21 mouse cellular contexts compared by ENCODE assay signal in the genomic region with DNA sequence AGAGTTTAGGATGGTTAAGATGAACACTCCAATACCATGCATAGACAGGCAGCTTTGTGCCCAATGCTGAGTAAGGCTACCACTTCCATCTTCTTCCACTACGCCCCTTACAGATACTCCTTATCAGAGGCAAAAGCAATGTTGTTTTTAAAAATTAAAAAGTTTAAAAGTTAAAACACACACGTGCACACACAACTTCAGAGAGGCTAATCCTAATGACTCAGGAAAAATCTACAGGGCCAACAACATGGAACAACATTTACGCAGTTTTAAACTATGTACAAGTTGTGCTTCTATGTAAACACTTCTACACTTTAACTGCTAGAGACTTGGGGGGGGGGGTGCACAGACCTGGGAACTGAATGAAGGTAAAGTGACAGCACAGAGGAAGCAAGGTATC. TPM values are rescaled to one million over a fixed set of nuclear protein-coding genes. Genes with fewer than 3 reads are reported as not detected.
DNase-seq lines count a peak whose midpoint lies in the region; ATAC-seq and TF ChIP-seq lines count a peak whose summit lies in the region.
"Had no signal": no experiment of that assay in that cellular context is flagged by ENCODE, and none has a peak within 500 bp of the region (broad histone marks: within the 10 kb centered on the region; RNA-seq: fewer than 3 reads in every experiment).

No protein-coding gene starts in this region.

- H3K36me3 ChIP-seq in heart, embryonic 13.5 days = peaks cover 25% of the 10 kb centered on the region
- H3K36me3 ChIP-seq in lung, embryonic 14.5 days (ENCODE audit: insufficient read depth) = peaks cover 25% of the 10 kb centered on the region
- peaks cover 16 to 64% of the 10 kb centered on the region in 2 experiments for H3K36me3 ChIP-seq in MEL (ENCODE audit: control insufficient read depth in 1 of 2, insufficient read depth in 2 of 2, low read length in 2 of 2)
- peaks cover 3% of the 10 kb centered on the region; the same call in 1 of the 2 replicates for H3K36me3 ChIP-seq in liver, postnatal 0 days (replicated peaks; ENCODE audit: insufficient read depth, low read length)
- 0 out of 2 replicates have a peak, but pooled peaks cover 2% of the 10 kb centered on the region for H3K36me3 ChIP-seq in midbrain, embryonic 11.5 days (ENCODE audit: control insufficient read depth, insufficient read depth, low read length)
- H3K36me3 ChIP-seq: hindbrain, embryonic 15.5 days; intestine, embryonic 15.5 days had no signal

- no peak for TF ChIP-seq POLR2A in MEL (IDR thresholded peaks at IDR 0.05; ENCODE audit: control insufficient read depth in 1 of 2, insufficient read depth in 1 of 2, low read depth in 1 of 2, low read length in 2 of 2, poor library complexity in 1 of 2)

- intact Hi-C loops in heart, postnatal 25 days (cut with DNase I) = no loop called here

- 0 out of 2 replicates have a peak overlapping the region, but pooled peaks have one; percentile 26 for H3K27ac ChIP-seq in heart, embryonic 13.5 days (replicated peaks)
- H3K27ac ChIP-seq in lung, embryonic 14.5 days (ENCODE audit: low read depth) = no peak overlapping the region
- H3K27ac ChIP-seq in MEL (ENCODE audit: control insufficient read depth, low read depth, low read length) = no peak overlapping the region
- H3K27ac ChIP-seq in liver, postnatal 0 days (ENCODE audit: low read depth) = 0 out of 2 replicates have a peak overlapping the region, but pooled peaks have one; percentile 46
- no peak overlapping the region for H3K27ac ChIP-seq in midbrain, embryonic 11.5 days (ENCODE audit: low read depth, low read length)
- H3K27ac ChIP-seq: heart, adult 2 months; hindbrain, embryonic 15.5 days; intestine, embryonic 15.5 days; midbrain, embryonic 10.5 days; neural tube, embryonic 12.5 days had no signal

- H3K9me3 ChIP-seq in heart, embryonic 13.5 days = no peaks in the 10 kb centered on the region
- H3K9me3 ChIP-seq in lung, embryonic 14.5 days (ENCODE audit: low read depth, low read length) = no peaks in the 10 kb centered on the region
- H3K9me3 ChIP-seq in MEL (replicated peaks; ENCODE audit: insufficient read depth, low read length) = no peaks in the 10 kb centered on the region
- no peaks in the 10 kb centered on the region for H3K9me3 ChIP-seq in liver, postnatal 0 days (ENCODE audit: low read length)
- no peaks in the 10 kb centered on the region for H3K9me3 ChIP-seq in midbrain, embryonic 11.5 days (ENCODE audit: control insufficient read depth, low read length)
- H3K9me3 ChIP-seq: hindbrain, embryonic 15.5 days; intestine, embryonic 15.5 days; midbrain, embryonic 10.5 days; neural tube, embryonic 12.5 days had no signal

- no peak for TF ChIP-seq RAD21 in MEL (IDR thresholded peaks at IDR 0.05; ENCODE audit: low read depth, low read length)

- peak overlapping the region; percentile 96 for H3K4me2 ChIP-seq in heart, embryonic 13.5 days
- peak overlapping the region; percentile 21; the same call in 1 of the 2 replicates for H3K4me2 ChIP-seq in lung, embryonic 14.5 days
- H3K4me2 ChIP-seq in liver, postnatal 0 days (ENCODE audit: low read depth, low read length) = no peak overlapping the region
- H3K4me2 ChIP-seq in midbrain, embryonic 11.5 days = no peak overlapping the region
- H3K4me2 ChIP-seq: hindbrain, embryonic 15.5 days; intestine, embryonic 15.5 days; neural tube, embryonic 12.5 days had no signal

- H3K79me2 ChIP-seq in MEL (ENCODE audit: control insufficient read depth, insufficient read depth, low read length, poor library complexity) = peaks cover 91% of the 10 kb centered on the region

- peak in 1 of 2 experiments; percentile 17; a peak in 1 of 4 replicates for TF ChIP-seq EP300 in MEL (IDR thresholded peaks at IDR 0.05; ENCODE audit: low read depth in 1 of 2, low read length in 2 of 2)
- no peak for TF ChIP-seq EP300 in liver, postnatal 0 days (IDR thresholded peaks at IDR 0.05; ENCODE audit: low read depth)

- peaks cover 79% of the 10 kb centered on the region for H3K4me1 ChIP-seq in heart, embryonic 13.5 days
- H3K4me1 ChIP-seq in lung, embryonic 14.5 days (ENCODE audit: insufficient read depth) = peaks cover 29% of the 10 kb centered on the region
- H3K4me1 ChIP-seq in MEL (ENCODE audit: control insufficient read depth in 1 of 2, insufficient read depth in 2 of 2, low read length in 2 of 2) = peaks cover 34 to 46% of the 10 kb centered on the region in 2 experiments
- peaks cover 77% of the 10 kb centered on the region for H3K4me1 ChIP-seq in liver, postnatal 0 days (ENCODE audit: insufficient read depth)
- peaks cover 29% of the 10 kb centered on the region for H3K4me1 ChIP-seq in midbrain, embryonic 11.5 days (ENCODE audit: control insufficient read depth, insufficient read depth, low read length)

- no peak for ATAC-seq in heart, embryonic 13.5 days (ENCODE audit: extremely low read depth, insufficient number of reproducible peaks, low FRiP score, low TSS enrichment)
- no peak for ATAC-seq in lung, embryonic 14.5 days (ENCODE audit: insufficient read depth)
- ATAC-seq in liver, postnatal 0 days = no peak
- ATAC-seq in midbrain, embryonic 11.5 days (ENCODE audit: low FRiP score) = no peak
- ATAC-seq: forebrain, embryonic 14.5 days; intestine, embryonic 15.5 days had no signal

- no peak for TF ChIP-seq CTCF in lung, embryonic 14.5 days (IDR thresholded peaks at IDR 0.05; ENCODE audit: low read depth)
- no peak for TF ChIP-seq CTCF in MEL (IDR thresholded peaks at IDR 0.05 in 2 of 3, conservative IDR thresholded peaks at IDR 0.05 in 1 of 3; ENCODE audit: control insufficient read depth in 1 of 3, insufficient read depth in 1 of 3, low read depth in 2 of 3, low read length in 3 of 3, poor library complexity in 1 of 3, severe bottlenecking in 1 of 3)
- no peak for TF ChIP-seq CTCF in liver, postnatal 0 days (IDR thresholded peaks at IDR 0.05; ENCODE audit: low read depth)

- DNase-seq in heart, postnatal 25 days (ENCODE audit: low spot score) = no peak
- DNase-seq in lung, embryonic 14.5 days = no peak
- DNase-seq in lung, postnatal 25 days (ENCODE audit: low spot score) = no peak
- DNase-seq in MEL (ENCODE audit: low read depth, low spot score) = no peak
- no peak for DNase-seq in liver, postnatal 0 days
- no peak for DNase-seq in midbrain, embryonic 11.5 days (ENCODE audit: low spot score, missing footprints)
- DNase-seq: cerebellum, adult 2 months; cerebellum, postnatal 36 days; gastrocnemius, postnatal 14 days; heart, adult 2 months; heart, postnatal 4 days; kidney, postnatal 36 days; lung, postnatal 14 days; right cerebral cortex, adult 18-20 months; thymus, adult 2 months had no signal

- H3K4me3 ChIP-seq in heart, embryonic 13.5 days = no peak overlapping the region
- H3K4me3 ChIP-seq in lung, embryonic 14.5 days (ENCODE audit: low read depth, low read length) = no peak overlapping the region
- no peak overlapping the region for H3K4me3 ChIP-seq in MEL (ENCODE audit: control insufficient read depth in 1 of 2, insufficient read depth in 1 of 2, low read depth in 2 of 2, low read length in 2 of 2)
- no peak overlapping the region for H3K4me3 ChIP-seq in liver, postnatal 0 days (ENCODE audit: low read depth, low read length)
- no peak overlapping the region for H3K4me3 ChIP-seq in midbrain, embryonic 11.5 days (ENCODE audit: low read depth, low read length)
- H3K4me3 ChIP-seq: heart, adult 2 months; hindbrain, embryonic 15.5 days; intestine, embryonic 15.5 days; midbrain, embryonic 10.5 days; neural tube, embryonic 12.5 days had no signal

- 75% methylated on average over 3 of the region's 3 CpGs for WGBS in heart, embryonic 13.5 days
- 79% methylated on average over 3 of the region's 3 CpGs for WGBS in lung, embryonic 14.5 days
- 63% methylated on average over 3 of the region's 3 CpGs for WGBS in liver, postnatal 0 days (ENCODE audit: insufficient replicate concordance)
- WGBS in midbrain, embryonic 11.5 days = 95% methylated on average over 3 of the region's 3 CpGs

- peak overlapping the region; percentile 37; the same call in 1 of the 2 replicates for H3K9ac ChIP-seq in heart, embryonic 13.5 days
- no peak overlapping the region for H3K9ac ChIP-seq in lung, embryonic 14.5 days
- H3K9ac ChIP-seq in MEL (ENCODE audit: control insufficient read depth, low read depth, low read length, poor library complexity, severe bottlenecking) = no peak overlapping the region
- H3K9ac ChIP-seq in liver, postnatal 0 days (replicated peaks) = no peak overlapping the region
- no peak overlapping the region for H3K9ac ChIP-seq in midbrain, embryonic 11.5 days (ENCODE audit: low read length)
- H3K9ac ChIP-seq: hindbrain, embryonic 15.5 days; intestine, embryonic 15.5 days; neural tube, embryonic 12.5 days had no signal

- no peaks in the 10 kb centered on the region for H3K27me3 ChIP-seq in heart, embryonic 13.5 days (replicated peaks)
- no peaks in the 10 kb centered on the region for H3K27me3 ChIP-seq in lung, embryonic 14.5 days (ENCODE audit: insufficient read depth, low read length)
- H3K27me3 ChIP-seq in MEL (ENCODE audit: control insufficient read depth in 1 of 2, insufficient read depth in 2 of 2, low read length in 2 of 2) = no peaks in the 10 kb centered on the region
- no peaks in the 10 kb centered on the region for H3K27me3 ChIP-seq in liver, postnatal 0 days (ENCODE audit: insufficient read depth, low read length)
- no peaks in the 10 kb centered on the region for H3K27me3 ChIP-seq in midbrain, embryonic 11.5 days (ENCODE audit: control insufficient read depth, insufficient read depth, low read length)
- H3K27me3 ChIP-seq: hindbrain, embryonic 15.5 days; intestine, embryonic 15.5 days; neural tube, embryonic 12.5 days had no signal

RNA-seq across cellular contexts. Expression of a gene that starts 4.0 kb away (rescaled TPM):
- 582 and 610 TPM in 2 replicates for polyA plus RNA-seq in heart, embryonic 13.5 days (2015; fragmentation: Nextera tagmentation; extraction: Ambion mirVana)
- total RNA-seq in heart, postnatal 25 days (2021) = 100 to 1,000 TPM; 252 to 265 TPM
- 687 and 693 TPM in 2 replicates for polyA plus RNA-seq in lung, embryonic 14.5 days (2014; fragmentation: Nextera tagmentation; extraction: Ambion mirVana)
- 541 and 555 TPM in 2 replicates for total RNA-seq in MEL (2012; rRNA removed)
- polyA plus RNA-seq in MEL (2012; ENCODE audit: insufficient read depth in 1 of 2, insufficient read length in 2 of 2, low read depth in 1 of 2, low replicate concordance in 2 of 2, missing spikeins in 1 of 2) = 100 to 1,000 TPM in 1 of 2 experiments, not detected in 1; 617 TPM
- 244 and 254 TPM in 2 replicates for polyA plus RNA-seq in liver, postnatal 0 days (2015; fragmentation: Nextera tagmentation; extraction: Ambion mirVana)
- polyA plus RNA-seq in midbrain, embryonic 11.5 days (2014; fragmentation: Nextera tagmentation; extraction: Ambion mirVana) = 574 and 583 TPM in 2 replicates

RNA-seq across cellular contexts. Expression of a gene that starts 15.9 kb away (rescaled TPM):
- polyA plus RNA-seq in heart, embryonic 13.5 days (2015; fragmentation: Nextera tagmentation; extraction: Ambion mirVana) = 22.6 and 23.1 TPM in 2 replicates
- total RNA-seq in heart, postnatal 25 days (2021) = 1 to 10 TPM; 8.3 to 8.7 TPM
- 32.5 and 32.9 TPM in 2 replicates for polyA plus RNA-seq in lung, embryonic 14.5 days (2014; fragmentation: Nextera tagmentation; extraction: Ambion mirVana)
- total RNA-seq in MEL (2012; rRNA removed) = 29.7 and 35.5 TPM in 2 replicates
- 10 to 100 TPM in 1 of 2 experiments, not detected in 1; 59.8 TPM for polyA plus RNA-seq in MEL (2012; ENCODE audit: insufficient read depth in 1 of 2, insufficient read length in 2 of 2, low read depth in 1 of 2, low replicate concordance in 2 of 2, missing spikeins in 1 of 2)
- 14.8 and 16.2 TPM in 2 replicates for polyA plus RNA-seq in liver, postnatal 0 days (2015; fragmentation: Nextera tagmentation; extraction: Ambion mirVana)
- polyA plus RNA-seq in midbrain, embryonic 11.5 days (2014; fragmentation: Nextera tagmentation; extraction: Ambion mirVana) = 41.7 and 42.0 TPM in 2 replicates

RNA-seq across cellular contexts. Expression of a gene that starts 21.7 kb away (rescaled TPM):
- 105 and 117 TPM in 2 replicates for polyA plus RNA-seq in heart, embryonic 13.5 days (2015; fragmentation: Nextera tagmentation; extraction: Ambion mirVana)
- total RNA-seq in heart, postnatal 25 days (2021) = 100 to 1,000 TPM; 118 to 122 TPM
- 89.9 and 100 TPM in 2 replicates for polyA plus RNA-seq in lung, embryonic 14.5 days (2014; fragmentation: Nextera tagmentation; extraction: Ambion mirVana)
- 75.0 and 75.5 TPM in 2 replicates for total RNA-seq in MEL (2012; rRNA removed)
- polyA plus RNA-seq in MEL (2012; ENCODE audit: insufficient read depth in 1 of 2, insufficient read length in 2 of 2, low read depth in 1 of 2, low replicate concordance in 2 of 2, missing spikeins in 1 of 2) = 10 to 100 TPM in 1 of 2 experiments, not detected in 1; 68.5 TPM
- polyA plus RNA-seq in liver, postnatal 0 days (2015; fragmentation: Nextera tagmentation; extraction: Ambion mirVana) = 64.2 and 65.2 TPM in 2 replicates
- polyA plus RNA-seq in midbrain, embryonic 11.5 days (2014; fragmentation: Nextera tagmentation; extraction: Ambion mirVana) = 88.7 and 93.3 TPM in 2 replicates

RNA-seq across cellular contexts. Expression of a gene that starts 32.0 kb away (rescaled TPM):
- polyA plus RNA-seq in heart, embryonic 13.5 days (2015; fragmentation: Nextera tagmentation; extraction: Ambion mirVana) = 114 and 123 TPM in 2 replicates
- total RNA-seq in heart, postnatal 25 days (2021) = 10 to 100 TPM; 85.4 to 92.6 TPM
- polyA plus RNA-seq in lung, embryonic 14.5 days (2014; fragmentation: Nextera tagmentation; extraction: Ambion mirVana) = 140 and 141 TPM in 2 replicates
- total RNA-seq in MEL (2012; rRNA removed) = 249 and 295 TPM in 2 replicates
- 100 to 1,000 TPM in 1 of 2 experiments, not detected in 1; 215 TPM for polyA plus RNA-seq in MEL (2012; ENCODE audit: insufficient read depth in 1 of 2, insufficient read length in 2 of 2, low read depth in 1 of 2, low replicate concordance in 2 of 2, missing spikeins in 1 of 2)
- polyA plus RNA-seq in liver, postnatal 0 days (2015; fragmentation: Nextera tagmentation; extraction: Ambion mirVana) = 59.5 and 64.4 TPM in 2 replicates
- polyA plus RNA-seq in midbrain, embryonic 11.5 days (2014; fragmentation: Nextera tagmentation; extraction: Ambion mirVana) = 92.9 and 96.6 TPM in 2 replicates

RNA-seq across cellular contexts. Expression of a gene that starts 41.0 kb away (rescaled TPM):
- 0.06 and 0.28 TPM in 2 replicates for polyA plus RNA-seq in heart, embryonic 13.5 days (2015; fragmentation: Nextera tagmentation; extraction: Ambion mirVana)
- total RNA-seq in heart, postnatal 25 days (2021) = 1 to 10 TPM in 1 of 2 experiments, under 1 TPM in 1; 0.98 to 1.5 TPM
- 0.16 and 0.34 TPM in 2 replicates for polyA plus RNA-seq in lung, embryonic 14.5 days (2014; fragmentation: Nextera tagmentation; extraction: Ambion mirVana)
- 0.08 TPM in 1 of 2 replicates, not detected in the other for total RNA-seq in MEL (2012; rRNA removed)
- polyA plus RNA-seq in MEL (2012; ENCODE audit: insufficient read depth in 1 of 2, insufficient read length in 2 of 2, low read depth in 1 of 2, low replicate concordance in 2 of 2, missing spikeins in 1 of 2) = under 1 TPM in 1 of 2 experiments, not detected in 1; 0.07 TPM
- 0.29 and 0.37 TPM in 2 replicates for polyA plus RNA-seq in liver, postnatal 0 days (2015; fragmentation: Nextera tagmentation; extraction: Ambion mirVana)
- polyA plus RNA-seq in midbrain, embryonic 11.5 days (2014; fragmentation: Nextera tagmentation; extraction: Ambion mirVana) = not detected in 2 replicates
- polyA plus RNA-seq: midbrain, embryonic 10.5 days had no signal

Comparison
In these comparisons a context has a peak if more than half of its experiments do, and no peak if none do; other contexts are left out.
1. H3K27ac ChIP-seq: peak in heart, embryonic 13.5 days (single experiment) and liver, postnatal 0 days (single experiment); none in lung, embryonic 14.5 days (single experiment), MEL (single experiment) and midbrain, embryonic 11.5 days (single experiment).
2. H3K4me2 ChIP-seq: peak in heart, embryonic 13.5 days (single experiment) and lung, embryonic 14.5 days (single experiment); none in liver, postnatal 0 days (single experiment) and midbrain, embryonic 11.5 days (single experiment).